ENCODE assay signal across 8 mouse cellular contexts in genomic region chr15:82922755-82923154, GRCm38 (mm10).
A peak's percentile ranks its signal among the peaks of the same experiment; 100 is the strongest.
DNase-seq lines count a peak whose midpoint lies in the region; ATAC-seq lines count a peak whose summit lies in the region.

No protein-coding gene starts in this region.

- H3K4me1 ChIP-seq in heart, embryonic 16.5 days (ENCODE audit: control insufficient read depth, insufficient read depth, low read length) = peaks cover 47% of the 10 kb centered on the region
- H3K4me1 ChIP-seq in limb, embryonic 13.5 days = peaks cover 91% of the 10 kb centered on the region

- no peaks in the 10 kb centered on the region for H3K9me3 ChIP-seq in heart, embryonic 16.5 days (replicated peaks; ENCODE audit: control insufficient read depth, low read length)
- no peaks in the 10 kb centered on the region for H3K9me3 ChIP-seq in limb, embryonic 13.5 days

- no peak overlapping the region for H3K4me3 ChIP-seq in heart, embryonic 16.5 days (ENCODE audit: low read length)
- H3K4me3 ChIP-seq in limb, embryonic 13.5 days = no peak overlapping the region

- H3K27ac ChIP-seq in heart, embryonic 16.5 days (ENCODE audit: low read length) = peak overlapping the region; percentile 64
- H3K27ac ChIP-seq in limb, embryonic 13.5 days = peak overlapping the region; percentile 80

- ATAC-seq in heart, embryonic 16.5 days (replicated peaks; ENCODE audit: extremely low read depth, insufficient read depth, low FRiP score) = no peak
- no peak for ATAC-seq in limb, embryonic 13.5 days (ENCODE audit: low FRiP score, low read depth)
- no peak for ATAC-seq in frontal cortex, adult (ENCODE audit: low TSS enrichment)

- peak overlapping the region; percentile 50 for H3K4me2 ChIP-seq in heart, embryonic 16.5 days (ENCODE audit: low read depth, low read length)
- H3K4me2 ChIP-seq in limb, embryonic 13.5 days (replicated peaks) = peak overlapping the region; percentile 53

- intact Hi-C loops in heart, postnatal 14 days (cut with DNase I) = loop anchor here (5.0 kb wide), 2 partner anchors 110 kb away; partner anchors contain the start of gene Nfam1

- H3K27me3 ChIP-seq in heart, embryonic 16.5 days (ENCODE audit: control insufficient read depth, insufficient read depth, low read length) = peaks cover 14% of the 10 kb centered on the region
- peaks cover 35% of the 10 kb centered on the region; the same call in 1 of the 2 replicates for H3K27me3 ChIP-seq in limb, embryonic 13.5 days

- H3K36me3 ChIP-seq in heart, embryonic 16.5 days (ENCODE audit: control insufficient read depth, insufficient read depth) = no peaks in the 10 kb centered on the region
- H3K36me3 ChIP-seq in limb, embryonic 13.5 days = no peaks in the 10 kb centered on the region

- DNase-seq in heart, postnatal 14 days = no peak
- DNase-seq in 416B (ENCODE audit: low read depth) = peak; percentile 13
- peak; percentile 65 for DNase-seq in ZHBTc4 (ENCODE audit: low read depth, low spot score)
- no peak for DNase-seq in embryo, embryonic 11 days
- no peak for DNase-seq in left cerebral cortex, adult 9 months (ENCODE audit: low spot score in 2 of 2)

- 43% methylated on average over 4 of the region's 4 CpGs for WGBS in heart, embryonic 16.5 days
- WGBS in limb, embryonic 13.5 days = 66% methylated on average over 4 of the region's 4 CpGs

- 0 out of 2 replicates have a peak overlapping the region, but pooled peaks have one; percentile 16 for H3K9ac ChIP-seq in heart, embryonic 16.5 days (ENCODE audit: low read length)
- H3K9ac ChIP-seq in limb, embryonic 13.5 days = peak overlapping the region; percentile 43; the same call in 1 of the 2 replicates

Comparison
In these comparisons a context has a peak if more than half of its experiments do, and no peak if none do; other contexts are left out.
1. DNase-seq: peak in 416B (single experiment) and ZHBTc4 (single experiment); none in heart, postnatal 14 days (0 of 2), embryo, embryonic 11 days (single experiment) and left cerebral cortex, adult 9 months (0 of 2).